Mouse (Mus musculus): ENCODE data around the gene Shmt2.

- TF ChIP-seq CTCF (IDR thresholded peaks at IDR 0.05; ENCODE audit: low read depth) (no peak), EP300 (optimal IDR thresholded peaks at IDR 0.05) (no peak)
Observed at GRCm38 (mm10) chr10:127548236-127548635, 26.0 kb upstream of the Shmt2 start.

Data from stomach, postnatal 0 days (tissue).